Mouse (Mus musculus): ENCODE data around the gene Smim13. TPM values are rescaled to one million over a fixed set of nuclear protein-coding genes. Genes with fewer than 3 reads are reported as not detected.
"Not testable (repeated sequence)": the region's sequence is repeated elsewhere in the genome, so short reads cannot be mapped to it uniquely, and the experiment has no call there.

Gene Smim13
- 22.3 and 25.0 TPM in 2 replicates for polyA plus RNA-seq (2015; fragmentation: Nextera tagmentation; extraction: Ambion mirVana)

GRCm38 (mm10) chr13:41249538-41250317 is at the start of gene Smim13:
Smim13 (plus strand) TSS chr13:41249844.
- Histone ChIP-seq H3K4me2 (replicated peaks) (peak within 1 kb of the TSS; percentile 76), H3K27me3 (no peaks in the 10 kb centered on the region), H3K4me1 (0 out of 2 replicates have a peak, but pooled peaks cover 14% of the 10 kb centered on the region), H3K9me3 (no peaks in the 10 kb centered on the region), H3K27ac (replicated peaks) (peak within 1 kb of the TSS; percentile 85), H3K36me3 (no peaks in the 10 kb centered on the region), H3K9ac (replicated peaks) (peak within 1 kb of the TSS; percentile 84), H3K4me3 (peak within 1 kb of the TSS; percentile 87)
- under 1% methylated on average over 76 of the region's 78 CpGs for WGBS
- ATAC-seq (replicated peaks): peak; percentile 99

DNA sequence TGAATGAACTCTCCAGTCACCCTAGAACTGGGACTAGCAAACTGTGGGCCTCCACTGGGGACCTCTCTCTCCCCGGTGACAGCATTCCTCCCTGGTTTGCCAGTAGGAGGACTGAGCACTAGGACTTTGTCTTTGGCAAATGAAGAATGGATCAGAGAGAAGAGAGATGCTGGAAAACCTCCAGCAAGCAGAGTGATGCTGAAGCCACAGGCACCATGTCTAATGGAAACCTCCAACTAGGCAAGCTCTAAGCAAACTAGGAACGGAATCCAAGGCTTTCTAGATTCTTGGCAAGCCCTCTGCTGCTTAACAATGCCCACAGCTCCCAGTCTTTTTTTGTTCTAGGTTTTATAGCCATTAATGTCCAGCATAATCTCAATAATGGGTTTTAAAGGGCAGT is 48.8 kb upstream of the Smim13 start:
- no peaks in the 10 kb centered on the region for H3K9me3 ChIP-seq
- H3K27ac ChIP-seq (replicated peaks): no peak overlapping the region
- H3K4me3 ChIP-seq: no peak overlapping the region
- H3K4me2 ChIP-seq (replicated peaks): no peak overlapping the region
- peaks cover 19% of the 10 kb centered on the region for H3K4me1 ChIP-seq
- H3K36me3 ChIP-seq: no peaks in the 10 kb centered on the region
- H3K27me3 ChIP-seq: no peaks in the 10 kb centered on the region
- 72% methylated on average over 2 of the region's 2 CpGs for WGBS
- no peak for ATAC-seq (replicated peaks)
- H3K9ac ChIP-seq (replicated peaks): no peak overlapping the region

DNA sequence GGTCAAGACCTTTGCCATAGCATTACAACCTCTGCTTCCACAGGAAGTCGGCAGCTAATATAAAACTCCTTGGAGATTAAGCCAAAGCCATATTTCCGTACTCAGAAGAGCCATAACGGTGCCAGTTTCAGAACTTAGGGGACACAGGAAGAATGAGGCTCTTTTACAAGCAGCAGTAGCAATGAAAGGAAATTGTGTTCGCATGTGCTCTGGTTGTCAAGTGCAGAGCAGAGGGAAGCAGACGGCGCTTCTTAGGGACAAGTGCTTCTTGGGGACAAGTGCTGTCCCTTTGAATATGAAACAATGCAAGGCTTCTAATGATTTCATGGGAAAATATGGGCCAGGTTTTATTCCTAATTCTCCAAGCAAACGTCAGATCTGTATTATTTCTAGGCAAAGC is 46.4 kb upstream of the Smim13 start:
- H3K27ac ChIP-seq (replicated peaks): no peak overlapping the region
- WGBS: 53% methylated on average over 7 of the region's 7 CpGs
- H3K4me1 ChIP-seq: peaks cover 19% of the 10 kb centered on the region
- no peak overlapping the region for H3K4me3 ChIP-seq
- no peak overlapping the region for H3K4me2 ChIP-seq (replicated peaks)
- no peaks in the 10 kb centered on the region for H3K9me3 ChIP-seq
- H3K36me3 ChIP-seq: no peaks in the 10 kb centered on the region
- no peak for ATAC-seq (replicated peaks)
- no peak overlapping the region for H3K9ac ChIP-seq (replicated peaks)
- H3K27me3 ChIP-seq: no peaks in the 10 kb centered on the region

GRCm38 (mm10) chr13:41203691-41204090 is 46.0 kb upstream of the Smim13 start:
- Histone ChIP-seq H3K4me1 (peaks cover 19% of the 10 kb centered on the region), H3K27me3 (no peaks in the 10 kb centered on the region), H3K4me2 (replicated peaks) (no peak overlapping the region), H3K9ac (replicated peaks) (no peak overlapping the region), H3K9me3 (no peaks in the 10 kb centered on the region), H3K4me3 (no peak overlapping the region), H3K27ac (replicated peaks) (no peak overlapping the region), H3K36me3 (no peaks in the 10 kb centered on the region)
- 68% methylated on average over 9 of the region's 9 CpGs for WGBS
- no peak for ATAC-seq (replicated peaks)

GRCm38 (mm10) chr13:41205568-41205967 is 44.1 kb upstream of the Smim13 start:
- H3K4me3 ChIP-seq; ATAC-seq (replicated peaks); H3K27me3 ChIP-seq; H3K4me2 ChIP-seq (replicated peaks); H3K36me3 ChIP-seq; H3K9me3 ChIP-seq; H3K9ac ChIP-seq (replicated peaks); H3K27ac ChIP-seq (replicated peaks): not testable (repeated sequence)
- H3K4me1 ChIP-seq: peaks cover 19% of the 10 kb centered on the region

DNA sequence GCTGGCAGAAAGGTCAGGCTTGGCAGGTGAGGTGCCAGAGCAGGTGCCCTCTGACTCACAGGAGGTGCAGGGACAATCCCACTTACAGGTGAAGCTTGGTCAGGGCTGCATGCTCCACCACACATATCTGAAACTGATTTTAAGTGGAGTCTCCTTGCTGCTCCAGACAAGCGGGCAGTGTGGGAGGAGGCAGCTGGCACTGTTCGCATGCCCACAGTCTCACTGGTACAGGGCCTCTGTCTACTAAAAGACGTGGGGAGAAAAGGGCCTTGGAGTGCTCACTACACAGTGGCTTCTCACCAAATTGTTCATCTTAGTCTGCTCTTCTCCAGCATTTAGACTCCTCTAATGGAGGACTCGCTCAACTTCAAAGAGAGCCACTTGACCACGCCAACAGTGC is 43.4 kb upstream of the Smim13 start:
- Histone ChIP-seq H3K27ac (replicated peaks) (no peak overlapping the region), H3K27me3 (no peaks in the 10 kb centered on the region), H3K9me3 (no peaks in the 10 kb centered on the region), H3K36me3 (no peaks in the 10 kb centered on the region), H3K4me2 (replicated peaks) (no peak overlapping the region), H3K9ac (replicated peaks) (no peak overlapping the region), H3K4me1 (peaks cover 19% of the 10 kb centered on the region), H3K4me3 (no peak overlapping the region)
- 84% methylated on average over 5 of the region's 5 CpGs for WGBS
- no peak for ATAC-seq (replicated peaks)

DNA sequence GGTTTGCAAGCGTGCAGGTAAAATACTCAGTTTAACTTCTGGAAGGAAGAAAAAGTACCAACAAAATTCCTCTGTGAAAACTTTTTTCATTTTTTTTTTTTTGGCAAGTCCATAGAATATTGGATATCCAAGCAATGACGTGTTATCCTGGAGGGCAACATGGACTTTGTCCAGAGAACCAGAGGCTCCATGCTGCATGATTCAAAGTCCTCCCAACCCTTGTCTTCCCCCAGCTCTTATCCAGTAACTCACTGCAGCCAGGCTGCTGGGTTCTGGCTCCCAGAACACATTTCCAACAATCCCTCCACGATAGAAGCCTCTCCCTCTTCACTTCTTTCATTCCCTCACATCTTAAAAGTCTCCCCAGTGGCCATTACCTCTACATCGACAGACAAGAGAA is 38.4 kb upstream of the Smim13 start:
- Histone ChIP-seq H3K9me3 (no peaks in the 10 kb centered on the region), H3K36me3 (no peaks in the 10 kb centered on the region), H3K4me2 (replicated peaks) (no peak overlapping the region), H3K9ac (replicated peaks) (no peak overlapping the region), H3K4me1 (peaks cover 6% of the 10 kb centered on the region; the same call in 1 of the 2 replicates), H3K27me3 (no peaks in the 10 kb centered on the region), H3K27ac (replicated peaks) (no peak overlapping the region), H3K4me3 (no peak overlapping the region)
- ATAC-seq (replicated peaks): no peak
- WGBS: 89% methylated on average over 4 of the region's 4 CpGs

- H3K36me3 ChIP-seq: no peaks in the 10 kb centered on the region
- no peak overlapping the region for H3K9ac ChIP-seq (replicated peaks)
- 75% methylated on average over 6 of the region's 6 CpGs for WGBS
- ATAC-seq (replicated peaks): no peak
- no peak overlapping the region for H3K4me2 ChIP-seq (replicated peaks)
- no peaks in the 10 kb centered on the region for H3K27me3 ChIP-seq
- H3K4me3 ChIP-seq: no peak overlapping the region
- H3K4me1 ChIP-seq: peaks cover 6% of the 10 kb centered on the region
- H3K9me3 ChIP-seq: no peaks in the 10 kb centered on the region
- no peak overlapping the region for H3K27ac ChIP-seq (replicated peaks)
These were observed 36.9 kb upstream of the Smim13 start for GRCm38 (mm10) chr13:41212558-41213322.

DNA sequence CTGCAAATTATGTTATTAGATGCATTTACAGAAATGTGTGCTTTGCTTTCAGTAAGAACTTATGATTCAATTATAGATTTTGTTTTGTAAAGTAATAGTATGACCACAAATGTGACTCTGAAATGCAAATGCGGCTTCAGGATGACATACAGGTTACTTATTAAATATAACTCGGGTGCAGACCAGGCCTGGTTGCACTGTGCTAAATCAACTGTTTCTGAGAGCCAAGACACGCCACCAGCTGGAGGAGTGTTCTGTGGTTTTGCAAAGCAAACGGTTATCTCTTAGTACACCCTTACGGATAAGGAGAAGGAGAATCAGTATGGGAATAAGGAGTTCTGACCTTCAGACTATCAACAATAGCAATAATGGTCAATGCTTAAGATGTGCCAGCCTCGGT is 34.0 kb upstream of the Smim13 start:
- H3K4me2 ChIP-seq (replicated peaks): no peak overlapping the region
- H3K27me3 ChIP-seq: no peaks in the 10 kb centered on the region
- 84% methylated on average over 6 of the region's 6 CpGs for WGBS
- peaks cover 18% of the 10 kb centered on the region for H3K4me1 ChIP-seq
- H3K27ac ChIP-seq (replicated peaks): no peak overlapping the region
- ATAC-seq (replicated peaks): no peak
- H3K4me3 ChIP-seq: no peak overlapping the region
- no peaks in the 10 kb centered on the region for H3K36me3 ChIP-seq
- no peak overlapping the region for H3K9ac ChIP-seq (replicated peaks)
- no peaks in the 10 kb centered on the region for H3K9me3 ChIP-seq

- H3K9ac ChIP-seq (replicated peaks): no peak overlapping the region
- no peak for ATAC-seq (replicated peaks)
- H3K27ac ChIP-seq (replicated peaks): no peak overlapping the region
- WGBS: 65% methylated on average over 3 of the region's 3 CpGs
- H3K4me1 ChIP-seq: peaks cover 18% of the 10 kb centered on the region
- H3K4me2 ChIP-seq (replicated peaks): no peak overlapping the region
- H3K4me3 ChIP-seq: no peak overlapping the region
- H3K9me3 ChIP-seq: no peaks in the 10 kb centered on the region
- no peaks in the 10 kb centered on the region for H3K36me3 ChIP-seq
- no peaks in the 10 kb centered on the region for H3K27me3 ChIP-seq
These were observed 33.4 kb upstream of the Smim13 start for GRCm38 (mm10) chr13:41216236-41216635.

DNA sequence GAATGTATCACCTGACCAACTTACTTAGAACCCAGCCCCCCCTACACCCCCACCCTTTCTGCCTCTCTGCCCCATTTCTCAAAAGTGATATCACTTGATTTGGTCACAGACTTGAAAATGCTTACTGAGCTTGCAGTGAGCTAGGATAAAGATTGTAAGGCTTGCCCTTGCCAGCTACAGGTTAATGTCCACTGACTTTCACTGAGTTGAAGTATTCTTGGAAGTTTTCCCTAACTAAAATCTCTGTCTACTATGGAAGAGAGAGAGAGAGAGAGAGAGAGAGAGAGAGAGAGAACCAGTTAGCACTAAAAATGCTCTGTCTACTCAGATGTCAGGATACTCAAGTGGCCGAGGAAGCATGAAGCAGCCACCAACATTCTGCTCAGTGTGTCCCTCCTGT is 30.6 kb upstream of the Smim13 start:
- Histone ChIP-seq H3K4me3 (peak overlapping the region; percentile 80), H3K9ac (replicated peaks) (peak overlapping the region; percentile 79; the same call in 1 of the 2 replicates)

DNA sequence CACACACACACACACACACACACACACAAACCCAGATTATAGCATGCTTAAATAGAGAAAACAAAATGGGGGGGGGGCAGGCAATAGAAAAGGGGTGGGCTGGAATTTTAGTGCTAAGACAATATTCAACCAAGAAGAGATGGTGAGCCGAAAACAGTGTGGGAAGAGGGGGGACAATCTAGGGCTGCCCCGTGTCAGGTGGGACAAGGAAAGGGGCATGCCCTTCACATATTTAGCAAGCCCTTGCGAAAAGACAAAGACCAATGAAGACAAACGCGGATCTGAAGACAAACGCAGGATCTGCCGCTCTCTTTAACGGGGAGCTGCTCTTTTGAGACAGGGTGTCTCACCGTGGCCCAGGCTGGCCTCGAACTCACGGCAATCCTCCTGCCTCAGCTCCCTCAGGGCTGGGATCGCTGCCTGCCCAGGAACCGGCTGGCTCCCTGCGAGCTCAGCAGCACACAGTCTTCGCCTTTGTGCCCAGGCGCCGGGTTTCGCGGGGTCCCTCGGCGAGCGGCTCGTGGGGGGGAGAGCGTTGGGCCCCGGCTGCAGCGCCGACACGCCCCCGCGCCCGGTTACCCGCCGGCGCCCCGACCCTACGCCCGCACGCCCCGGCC is 29.8 kb upstream of the Smim13 start:
- Histone ChIP-seq H3K9me3 (no peaks in the 10 kb centered on the region), H3K27me3 (no peaks in the 10 kb centered on the region), H3K4me1 (peaks cover 12% of the 10 kb centered on the region; the same call in 1 of the 2 replicates), H3K4me3 (peak overlapping the region; percentile 80), H3K27ac (replicated peaks) (peak overlapping the region; percentile 78), H3K4me2 (replicated peaks) (peak overlapping the region; percentile 53), H3K36me3 (no peaks in the 10 kb centered on the region), H3K9ac (replicated peaks) (peak overlapping the region; percentile 79)
- peak; percentile 85 for ATAC-seq (replicated peaks)
- WGBS: 1% methylated on average over 31 of the region's 39 CpGs

More for the DNA sequence above, 30.6 kb upstream of the Smim13 start:
- WGBS: 11% methylated on average over 1 of the region's 1 CpGs
- ATAC-seq (replicated peaks): no peak
- Histone ChIP-seq H3K9me3 (no peaks in the 10 kb centered on the region), H3K4me2 (replicated peaks) (peak overlapping the region; percentile 53), H3K27ac (replicated peaks) (no peak overlapping the region), H3K27me3 (no peaks in the 10 kb centered on the region), H3K4me1 (peaks cover 12% of the 10 kb centered on the region; the same call in 1 of the 2 replicates), H3K36me3 (no peaks in the 10 kb centered on the region)
